Mouse (Mus musculus): Measurements from ENCODE around the gene Nrcam. TPM values are rescaled to one million over a fixed set of nuclear protein-coding genes. Genes with fewer than 3 reads are reported as not detected.

The Nrcam gene
- polyA plus RNA-seq, 1 experiment from 2014 or later = 5.0 TPM

GRCm38 (mm10) chr12:44498872-44499271 is 170.2 kb downstream of the Nrcam start:
- no peak for ATAC-seq (ENCODE audit: insufficient read depth, low FRiP score, low read depth)
- no peak overlapping the region for H3K4me2 ChIP-seq
- no peak overlapping the region for H3K9ac ChIP-seq
- no peak overlapping the region for H3K4me3 ChIP-seq (replicated peaks)
- H3K9me3 ChIP-seq = no peaks in the 10 kb centered on the region
- H3K4me1 ChIP-seq = no peaks in the 10 kb centered on the region
- H3K27ac ChIP-seq = no peak overlapping the region
- WGBS = 76% methylated on average over 5 of the region's 5 CpGs
- no peaks in the 10 kb centered on the region for H3K36me3 ChIP-seq
- no peaks in the 10 kb centered on the region for H3K27me3 ChIP-seq (replicated peaks)

DNA sequence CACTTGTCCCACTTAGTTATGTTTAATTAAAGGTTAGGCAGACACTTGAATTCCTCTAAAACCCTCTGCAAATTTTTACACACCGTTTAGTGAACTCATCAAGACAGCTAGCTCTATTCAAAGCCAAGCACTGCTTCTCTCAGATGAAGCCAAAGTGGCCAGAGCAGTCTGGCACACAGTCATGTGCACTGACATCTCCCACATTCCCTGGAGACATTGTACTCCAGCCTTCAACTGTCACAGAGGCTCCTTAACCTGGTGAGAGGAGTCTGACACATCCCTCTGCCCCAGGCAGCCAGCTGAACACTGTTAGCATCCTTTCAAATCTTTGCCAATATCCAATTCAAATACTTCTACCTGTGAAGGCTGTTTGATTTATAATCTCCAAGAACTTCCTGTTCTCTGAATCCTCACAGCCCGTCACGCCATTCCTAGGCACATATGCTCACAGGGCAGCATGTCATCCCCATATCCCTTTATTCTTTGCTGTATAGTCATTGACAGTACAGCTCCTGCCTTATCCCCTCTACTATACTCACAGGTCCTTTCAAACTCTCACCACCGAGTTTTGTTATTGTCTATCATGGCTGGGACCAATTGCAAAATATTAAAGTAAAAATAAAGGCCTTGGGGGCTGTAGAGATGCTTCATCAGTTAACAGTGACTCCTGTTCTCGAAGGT is 173.3 kb downstream of the Nrcam start:
- ATAC-seq (ENCODE audit: insufficient read depth, low FRiP score, low read depth) = no peak
- no peaks in the 10 kb centered on the region for H3K27me3 ChIP-seq (replicated peaks)

DNA sequence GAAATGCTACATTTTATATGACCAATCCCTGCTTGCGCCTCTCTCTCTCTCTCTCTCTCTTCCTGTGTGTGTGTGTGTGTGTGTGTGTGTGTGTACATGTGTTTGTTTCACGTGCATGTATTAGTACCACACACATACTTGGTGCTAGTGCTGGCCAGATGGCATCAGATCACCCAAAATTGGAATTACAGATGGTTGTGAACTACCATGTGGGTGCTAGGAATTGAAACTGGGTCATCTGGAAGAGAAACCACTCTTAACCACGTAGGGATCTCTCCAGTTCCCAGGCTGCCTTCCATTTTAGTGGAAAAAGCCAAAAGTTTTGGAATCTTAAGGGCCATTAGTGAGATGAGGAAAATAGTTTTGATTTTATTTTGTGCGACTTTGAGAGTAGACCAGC is 175.1 kb downstream of the Nrcam start:
- H3K4me1 ChIP-seq = no peaks in the 10 kb centered on the region
- no peak for ATAC-seq (ENCODE audit: insufficient read depth, low FRiP score, low read depth)
- H3K27me3 ChIP-seq (replicated peaks) = no peaks in the 10 kb centered on the region
- 82% methylated on average over 4 of the region's 4 CpGs for WGBS
- H3K9ac ChIP-seq = no peak overlapping the region
- H3K4me2 ChIP-seq = no peak overlapping the region
- H3K9me3 ChIP-seq = no peaks in the 10 kb centered on the region
- H3K4me3 ChIP-seq (replicated peaks) = no peak overlapping the region
- no peaks in the 10 kb centered on the region for H3K36me3 ChIP-seq
- H3K27ac ChIP-seq = no peak overlapping the region

More for the DNA sequence above, 173.3 kb downstream of the Nrcam start:
- Histone ChIP-seq H3K27ac (no peak overlapping the region), H3K9me3 (no peaks in the 10 kb centered on the region), H3K9ac (no peak overlapping the region), H3K4me1 (no peaks in the 10 kb centered on the region), H3K4me2 (no peak overlapping the region), H3K4me3 (replicated peaks) (no peak overlapping the region), H3K36me3 (no peaks in the 10 kb centered on the region)
- WGBS = 68% methylated on average over 5 of the region's 5 CpGs

DNA sequence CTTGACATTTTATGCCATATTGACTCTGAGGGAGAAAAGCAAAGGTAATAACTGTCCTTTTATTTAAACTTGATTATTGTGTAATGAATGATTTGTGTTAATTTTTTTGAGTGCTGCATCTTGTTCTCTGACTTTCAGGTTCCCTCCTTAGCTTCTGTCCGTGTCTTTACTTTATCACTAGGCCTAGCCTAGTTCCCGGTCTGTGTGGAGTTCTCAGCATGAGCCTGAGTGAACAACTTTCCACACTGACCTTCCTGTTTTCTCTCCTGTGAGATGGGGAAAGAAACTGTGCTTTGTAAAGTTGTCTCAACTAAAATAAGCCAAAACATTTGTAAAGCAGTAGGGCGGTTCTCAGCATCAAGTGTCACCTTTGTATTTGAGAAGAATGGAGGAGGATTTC is 179.9 kb downstream of the Nrcam start:
- 81% methylated on average over 3 of the region's 3 CpGs for WGBS
- H3K36me3 ChIP-seq = no peaks in the 10 kb centered on the region
- no peaks in the 10 kb centered on the region for H3K9me3 ChIP-seq
- no peak overlapping the region for H3K4me3 ChIP-seq (replicated peaks)
- no peaks in the 10 kb centered on the region for H3K4me1 ChIP-seq
- no peaks in the 10 kb centered on the region for H3K27me3 ChIP-seq (replicated peaks)
- H3K9ac ChIP-seq = no peak overlapping the region
- no peak for ATAC-seq (ENCODE audit: insufficient read depth, low FRiP score, low read depth)
- no peak overlapping the region for H3K27ac ChIP-seq
- no peak overlapping the region for H3K4me2 ChIP-seq

GRCm38 (mm10) chr12:44509406-44510104 is 180.9 kb downstream of the Nrcam start:
- no peak for ATAC-seq (ENCODE audit: insufficient read depth, low FRiP score, low read depth)
- no peak overlapping the region for H3K9ac ChIP-seq
- 71% methylated on average over 4 of the region's 4 CpGs for WGBS
- H3K4me2 ChIP-seq = no peak overlapping the region
- H3K36me3 ChIP-seq = no peaks in the 10 kb centered on the region
- no peak overlapping the region for H3K4me3 ChIP-seq (replicated peaks)
- no peaks in the 10 kb centered on the region for H3K9me3 ChIP-seq
- no peaks in the 10 kb centered on the region for H3K27me3 ChIP-seq (replicated peaks)
- H3K27ac ChIP-seq = no peak overlapping the region
- H3K4me1 ChIP-seq = no peaks in the 10 kb centered on the region

GRCm38 (mm10) chr12:44515066-44515465 is 186.4 kb downstream of the Nrcam start:
- Histone ChIP-seq H3K4me3 (replicated peaks) (no peak overlapping the region), H3K4me2 (no peak overlapping the region), H3K36me3 (no peaks in the 10 kb centered on the region), H3K9me3 (no peaks in the 10 kb centered on the region), H3K9ac (no peak overlapping the region), H3K27ac (no peak overlapping the region), H3K27me3 (replicated peaks) (no peaks in the 10 kb centered on the region), H3K4me1 (no peaks in the 10 kb centered on the region)
- no peak for ATAC-seq (ENCODE audit: insufficient read depth, low FRiP score, low read depth)
- WGBS = 69% methylated on average over 4 of the region's 4 CpGs

- no peak overlapping the region for H3K4me3 ChIP-seq (replicated peaks)
- no peaks in the 10 kb centered on the region for H3K27me3 ChIP-seq (replicated peaks)
- H3K9ac ChIP-seq = no peak overlapping the region
- H3K4me1 ChIP-seq = no peaks in the 10 kb centered on the region
- H3K27ac ChIP-seq = no peak overlapping the region
- no peaks in the 10 kb centered on the region for H3K36me3 ChIP-seq
- H3K4me2 ChIP-seq = no peak overlapping the region
- ATAC-seq (ENCODE audit: insufficient read depth, low FRiP score, low read depth) = no peak
- 61% methylated on average over 7 of the region's 7 CpGs for WGBS
- H3K9me3 ChIP-seq = no peaks in the 10 kb centered on the region
Measured at GRCm38 (mm10) chr12:44519440-44520141, 190.9 kb downstream of the Nrcam start.

DNA sequence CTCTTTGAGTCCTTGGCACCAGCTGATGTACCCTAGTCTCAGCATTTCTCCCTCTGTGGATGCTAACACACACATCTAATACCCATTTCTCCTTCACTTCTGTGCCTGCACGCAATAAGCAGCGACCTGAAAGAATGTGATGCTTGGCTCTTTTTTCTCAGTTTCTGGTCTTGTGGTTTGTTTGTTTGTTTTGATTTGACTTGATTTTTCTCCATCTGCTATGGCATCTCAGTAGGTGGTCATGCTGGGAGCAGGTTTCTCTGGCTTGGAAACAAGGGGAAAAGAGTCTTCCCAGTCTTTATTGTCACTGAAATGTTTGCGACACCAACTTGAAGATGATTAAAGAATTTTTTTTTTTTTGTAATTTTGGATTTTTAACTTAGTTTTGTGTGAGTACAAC is 192.8 kb downstream of the Nrcam start:
- Histone ChIP-seq H3K36me3 (no peaks in the 10 kb centered on the region), H3K27ac (no peak overlapping the region), H3K4me2 (no peak overlapping the region), H3K9ac (no peak overlapping the region), H3K9me3 (no peaks in the 10 kb centered on the region), H3K4me3 (replicated peaks) (no peak overlapping the region), H3K27me3 (replicated peaks) (no peaks in the 10 kb centered on the region), H3K4me1 (no peaks in the 10 kb centered on the region)
- WGBS = 77% methylated on average over 3 of the region's 3 CpGs
- no peak for ATAC-seq (ENCODE audit: insufficient read depth, low FRiP score, low read depth)

DNA sequence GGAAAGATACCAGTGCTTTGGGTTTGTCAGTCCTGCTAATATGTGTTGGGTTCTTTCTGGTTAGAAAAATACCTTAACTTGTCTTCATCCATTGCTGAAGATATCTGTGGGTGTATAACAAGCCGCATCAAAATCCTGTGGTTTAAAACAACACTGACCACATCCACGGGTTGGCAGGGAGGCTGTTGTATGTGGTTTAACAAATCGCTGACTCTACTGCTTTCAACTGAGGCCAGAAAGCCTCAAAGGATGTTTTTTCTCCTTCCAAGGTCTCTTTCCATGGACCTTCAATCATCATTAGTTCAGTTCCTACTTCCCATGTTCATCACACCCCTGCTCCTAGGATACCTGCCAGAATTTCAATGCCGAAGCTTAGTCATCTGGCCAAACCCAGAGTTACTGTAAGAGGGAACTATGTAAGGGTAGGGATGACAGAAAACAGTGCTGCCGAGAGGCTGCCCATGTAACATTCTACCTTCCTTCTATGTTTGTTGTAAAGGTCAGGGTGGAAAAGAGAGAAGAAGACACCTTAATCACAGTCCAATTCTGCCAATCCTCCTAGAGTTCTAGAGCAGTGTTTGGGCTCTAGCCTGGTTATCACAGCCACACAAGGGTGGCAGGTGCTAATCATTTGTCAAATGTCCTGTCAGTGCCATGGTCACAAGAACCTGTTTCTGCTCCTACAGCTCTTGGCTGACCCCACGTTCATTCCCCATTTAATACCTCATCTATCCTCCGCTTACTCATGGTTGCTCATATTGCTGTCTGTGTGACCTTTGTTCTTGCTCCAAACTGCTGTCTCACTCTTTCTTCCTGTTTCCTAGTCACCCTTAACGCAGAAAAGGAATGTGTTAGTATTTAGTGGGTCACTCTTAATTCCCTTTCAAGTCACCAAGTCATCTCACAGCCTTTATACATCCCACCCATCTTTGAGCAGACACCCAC is 196.2 kb downstream of the Nrcam start:
- no peak overlapping the region for H3K27ac ChIP-seq
- H3K4me3 ChIP-seq (replicated peaks) = no peak overlapping the region
- H3K27me3 ChIP-seq (replicated peaks) = no peaks in the 10 kb centered on the region
- H3K4me1 ChIP-seq = no peaks in the 10 kb centered on the region
- H3K4me2 ChIP-seq = no peak overlapping the region
- H3K9ac ChIP-seq = no peak overlapping the region
- ATAC-seq (ENCODE audit: insufficient read depth, low FRiP score, low read depth) = no peak
- 64% methylated on average over 8 of the region's 8 CpGs for WGBS
- no peaks in the 10 kb centered on the region for H3K9me3 ChIP-seq
- H3K36me3 ChIP-seq = no peaks in the 10 kb centered on the region

- 40% methylated on average over 11 of the region's 11 CpGs for WGBS
- Histone ChIP-seq H3K9me3 (no peaks in the 10 kb centered on the region), H3K4me2 (no peak overlapping the region), H3K9ac (no peak overlapping the region), H3K4me3 (replicated peaks) (no peak overlapping the region), H3K4me1 (no peaks in the 10 kb centered on the region), H3K27me3 (replicated peaks) (no peaks in the 10 kb centered on the region), H3K36me3 (no peaks in the 10 kb centered on the region), H3K27ac (no peak overlapping the region)
- ATAC-seq (ENCODE audit: insufficient read depth, low FRiP score, low read depth) = no peak
Measured at GRCm38 (mm10) chr12:44528391-44529016, 199.8 kb downstream of the Nrcam start.

DNA sequence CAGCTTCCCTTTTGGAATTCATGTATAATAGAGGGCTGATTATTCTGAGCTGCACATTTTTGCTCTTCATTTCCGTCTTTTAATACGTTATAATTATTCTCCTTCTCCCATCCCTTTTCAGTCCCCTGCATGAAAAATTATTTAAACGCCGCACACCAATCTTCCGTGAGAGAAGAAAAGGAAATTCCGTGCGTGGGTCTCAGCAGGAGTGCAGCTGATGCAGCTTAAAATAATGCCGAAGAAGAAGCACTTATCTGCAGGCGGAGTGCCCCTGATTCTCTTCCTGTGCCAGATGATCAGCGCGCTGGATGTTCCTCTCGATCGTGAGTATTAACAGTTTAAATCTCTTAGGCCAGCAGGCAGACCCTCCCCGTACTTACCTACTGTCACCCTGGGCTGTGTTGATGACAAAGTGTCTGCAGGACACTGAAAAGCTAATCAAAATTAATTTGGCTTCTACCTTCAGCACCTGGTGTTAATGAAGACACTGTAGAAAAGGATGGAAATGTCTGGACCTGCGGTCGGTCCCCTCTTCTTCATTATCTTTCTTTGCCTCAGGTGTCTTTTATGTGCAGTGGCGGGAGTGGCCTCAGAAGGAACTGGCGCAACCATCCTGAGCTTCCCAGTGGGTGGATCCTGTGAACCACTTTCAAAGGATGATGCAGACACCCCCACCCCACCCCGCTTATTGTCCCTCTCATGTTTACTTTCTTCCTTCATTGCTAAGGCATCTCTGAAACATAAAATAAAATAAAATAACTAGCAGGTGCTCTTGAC is 203.8 kb downstream of the Nrcam start:
- no peaks in the 10 kb centered on the region for H3K9me3 ChIP-seq
- no peaks in the 10 kb centered on the region for H3K27me3 ChIP-seq (replicated peaks)
- H3K4me2 ChIP-seq = no peak overlapping the region
- no peaks in the 10 kb centered on the region for H3K36me3 ChIP-seq
- WGBS = 76% methylated on average over 19 of the region's 19 CpGs
- H3K27ac ChIP-seq = no peak overlapping the region
- no peak overlapping the region for H3K9ac ChIP-seq
- no peak overlapping the region for H3K4me3 ChIP-seq (replicated peaks)
- ATAC-seq (ENCODE audit: insufficient read depth, low FRiP score, low read depth) = no peak
- no peaks in the 10 kb centered on the region for H3K4me1 ChIP-seq
